Mouse (Mus musculus): ENCODE results near the gene Rasal2.

GRCm38 (mm10) chr1:157346661-157347060, 65.7 kb downstream of the Rasal2 start:
- TF ChIP-seq CTCF (IDR thresholded peaks at IDR 0.05), result no peak
- TF ChIP-seq POLR2A (IDR thresholded peaks at IDR 0.05; ENCODE audit: insufficient read depth, low read depth, low read length), result no peak
- TF ChIP-seq EP300 (IDR thresholded peaks at IDR 0.05; ENCODE audit: insufficient read depth, low read depth, low read length), result no peak

Measured in heart, adult 2 months (tissue).